Mouse (Mus musculus): ENCODE data around the gene Rps6kb2.
"Not testable (repeated sequence)": the region's sequence is repeated elsewhere in the genome, so short reads cannot be mapped to it uniquely, and the experiment has no call there.

Rps6kb2 gene

GRCm38 (mm10) chr19:4142416-4143173 is 20.6 kb downstream of the Rps6kb2 start:
- no peak for DNase-seq (ENCODE audit: low read depth, low spot score)

GRCm38 (mm10) chr19:4140147-4140546 is 23.0 kb downstream of the Rps6kb2 start:
- DNase-seq (ENCODE audit: low read depth, low spot score): no peak

GRCm38 (mm10) chr19:4139446-4139845 is 23.7 kb downstream of the Rps6kb2 start, which contains the start of gene Gpr152:
Gene Gpr152 (plus strand): TSS chr19:4139787.
- DNase-seq (ENCODE audit: low read depth, low spot score): no peak

GRCm38 (mm10) chr19:4137913-4138312 is 25.2 kb downstream of the Rps6kb2 start:
- DNase-seq (ENCODE audit: low read depth, low spot score): no peak

GRCm38 (mm10) chr19:4136463-4136862 is 26.7 kb downstream of the Rps6kb2 start:
- DNase-seq (ENCODE audit: low read depth, low spot score): no peak

GRCm38 (mm10) chr19:4135963-4136345 is 27.2 kb downstream of the Rps6kb2 start:
- DNase-seq (ENCODE audit: low read depth, low spot score): not testable (repeated sequence)

- not testable (repeated sequence) for DNase-seq (ENCODE audit: low read depth, low spot score)
These were observed 27.8 kb downstream of the Rps6kb2 start for GRCm38 (mm10) chr19:4135229-4135962.

GRCm38 (mm10) chr19:4134354-4134753 is 28.8 kb downstream of the Rps6kb2 start:
- DNase-seq (ENCODE audit: low read depth, low spot score): no peak

- DNase-seq (ENCODE audit: low read depth, low spot score): no peak
These were observed 31.4 kb downstream of the Rps6kb2 start for GRCm38 (mm10) chr19:4131768-4132167.

- DNase-seq (ENCODE audit: low read depth, low spot score): no peak
These were observed 32.1 kb downstream of the Rps6kb2 start for GRCm38 (mm10) chr19:4131075-4131474.

GRCm38 (mm10) chr19:4130106-4130505 is 33.0 kb downstream of the Rps6kb2 start:
- DNase-seq (ENCODE audit: low read depth, low spot score): no peak

GRCm38 (mm10) chr19:4129462-4129861 is 33.7 kb downstream of the Rps6kb2 start:
- no peak for DNase-seq (ENCODE audit: low read depth, low spot score)

GRCm38 (mm10) chr19:4126759-4127495 is 36.2 kb downstream of the Rps6kb2 start:
- DNase-seq (ENCODE audit: low read depth, low spot score): no peak

- peak; percentile 93 for DNase-seq (ENCODE audit: low read depth, low spot score)
These were observed 37.1 kb downstream of the Rps6kb2 start, which contains the start of gene Aip for GRCm38 (mm10) chr19:4125741-4126696. Gene Aip (minus strand): TSS chr19:4125858.

GRCm38 (mm10) chr19:4125268-4125667 is 37.9 kb downstream of the Rps6kb2 start:
- DNase-seq (ENCODE audit: low read depth, low spot score): not testable (repeated sequence)

GRCm38 (mm10) chr19:4124432-4124831 is 38.7 kb downstream of the Rps6kb2 start:
- no peak for DNase-seq (ENCODE audit: low read depth, low spot score)

GRCm38 (mm10) chr19:4122411-4123370 is 40.5 kb downstream of the Rps6kb2 start:
- no peak for DNase-seq (ENCODE audit: low read depth, low spot score)

- not testable (repeated sequence) for DNase-seq (ENCODE audit: low read depth, low spot score)
These were observed 41.3 kb downstream of the Rps6kb2 start for GRCm38 (mm10) chr19:4121896-4122295.

GRCm38 (mm10) chr19:4121097-4121805 is 41.9 kb downstream of the Rps6kb2 start:
- peak; percentile 97 for DNase-seq (ENCODE audit: low read depth, low spot score)
